Mouse (Mus musculus) inflammation-experienced regulatory T-cells, adult 6 months (primary cell): ENCODE data around the gene Kiss1r. TPM values are rescaled to one million over a fixed set of nuclear protein-coding genes. Genes with fewer than 3 reads are reported as not detected.

Experiments
- polyA plus RNA-seq, 3 experiments: library from polyadenylated mRNA; unstranded; fragments of 100-300 nt; shearing (Covaris generic); gene quantifications; one replicate each; pipeline ENCODE4 v1.2.1; 2017

Kiss1r gene
- polyA plus RNA-seq, 3 experiments from 2014 or later, result not detected

Other genes with a start within 250 kb of the Kiss1r start
- 10 to 100 TPM; 15.9 to 25.7 (median 17.5) TPM for gene Tpgs1, start 247.6 kb upstream of the Kiss1r start, polyA plus RNA-seq
- 10 to 100 TPM; 13.9 to 26.7 (median 20.5) TPM for gene Cdc34, start 234.8 kb upstream of the Kiss1r start, polyA plus RNA-seq
- 1 to 10 TPM in 1 of 3 experiments, under 1 TPM in 2; 0.62 to 3.2 (median 0.94) TPM for gene Gzmm, start 228.0 kb upstream of the Kiss1r start, polyA plus RNA-seq
- gene Bsg, start 212.5 kb upstream of the Kiss1r start, polyA plus RNA-seq, result 100 to 1,000 TPM; 116 to 152 (median 121) TPM
- not detected for gene Hcn2, start 200.3 kb upstream of the Kiss1r start, polyA plus RNA-seq
- gene Polrmt, start 170.4 kb upstream of the Kiss1r start, polyA plus RNA-seq, result 10 to 100 TPM; 10.6 to 19.2 (median 17.1) TPM
- gene Fgf22, start 161.9 kb upstream of the Kiss1r start, polyA plus RNA-seq, result under 1 TPM in 1 of 3 experiments, not detected in 2; 0.24 TPM
- gene Rnf126, start 150.0 kb upstream of the Kiss1r start, polyA plus RNA-seq, result 1 to 10 TPM; 2.1 to 2.8 (median 2.7) TPM
- gene Fstl3, start 139.7 kb upstream of the Kiss1r start, polyA plus RNA-seq, result 1 to 10 TPM in 1 of 3 experiments, under 1 TPM in 1, not detected in 1; 0.21 to 1.2 TPM
- gene Prss57, start 126.0 kb upstream of the Kiss1r start, polyA plus RNA-seq, result 1 to 10 TPM in 1 of 3 experiments, under 1 TPM in 1, not detected in 1; 0.57 to 1.1 TPM
- gene Palm, start 123.4 kb upstream of the Kiss1r start, polyA plus RNA-seq, result under 1 TPM in 1 of 3 experiments, not detected in 2; 0.43 TPM
- not detected for gene Misp, start 96.0 kb upstream of the Kiss1r start, polyA plus RNA-seq
- gene Ptbp1, start 62.5 kb upstream of the Kiss1r start, polyA plus RNA-seq, result 100 to 1,000 TPM in 2 of 3 experiments, 10 to 100 TPM in 1; 97.4 to 169 (median 149) TPM
- not detected for gene Prtn3, start 42.5 kb upstream of the Kiss1r start, polyA plus RNA-seq
- 1 to 10 TPM; 1.6 to 3.3 (median 2.2) TPM for gene Plppr3, start 42.3 kb upstream of the Kiss1r start, polyA plus RNA-seq
- not detected for gene Elane, start 30.7 kb upstream of the Kiss1r start, polyA plus RNA-seq
- not detected for gene Cfd, start 26.1 kb upstream of the Kiss1r start, polyA plus RNA-seq
- 1 to 10 TPM; 5.7 to 7.9 (median 7.1) TPM for gene Med16, start 8.0 kb upstream of the Kiss1r start, polyA plus RNA-seq
- 1 to 10 TPM in 1 of 3 experiments, not detected in 2; 5.5 TPM for gene Gm26602, start 6.1 kb upstream of the Kiss1r start, polyA plus RNA-seq
- 100 to 1,000 TPM in 1 of 3 experiments, 10 to 100 TPM in 2; 96.5 to 106 (median 96.9) TPM for gene R3hdm4, start 4.2 kb downstream of the Kiss1r start, polyA plus RNA-seq
- gene Arid3a, start 10.1 kb downstream of the Kiss1r start, polyA plus RNA-seq, result 1 to 10 TPM; 2.1 to 3.5 (median 2.4) TPM
- gene Wdr18, start 43.2 kb downstream of the Kiss1r start, polyA plus RNA-seq, result 10 to 100 TPM; 66.6 to 85.2 (median 74.2) TPM
- under 1 TPM in 2 of 3 experiments, not detected in 1; 0.16 to 0.20 TPM for gene Grin3b, start 53.7 kb downstream of the Kiss1r start, polyA plus RNA-seq
- gene Tmem259, start 67.4 kb downstream of the Kiss1r start, polyA plus RNA-seq, result 1 to 10 TPM; 2.0 to 2.5 (median 2.0) TPM
- 100 to 1,000 TPM; 672 to 989 (median 979) TPM for gene Cnn2, start 71.6 kb downstream of the Kiss1r start, polyA plus RNA-seq
- 10 to 100 TPM; 10.7 to 14.2 (median 13.3) TPM for gene Abca7, start 79.5 kb downstream of the Kiss1r start, polyA plus RNA-seq
- 100 to 1,000 TPM; 242 to 254 (median 251) TPM for gene Arhgap45, start 99.7 kb downstream of the Kiss1r start, polyA plus RNA-seq
- gene Polr2e, start 122.8 kb downstream of the Kiss1r start, polyA plus RNA-seq, result 100 to 1,000 TPM; 137 to 227 (median 211) TPM
- gene Gpx4, start 130.2 kb downstream of the Kiss1r start, polyA plus RNA-seq, result 100 to 1,000 TPM; 346 to 445 (median 381) TPM
- 10 to 100 TPM; 30.4 to 39.1 (median 32.6) TPM for gene Sbno2, start 188.6 kb downstream of the Kiss1r start, polyA plus RNA-seq
- gene Stk11, start 198.8 kb downstream of the Kiss1r start, polyA plus RNA-seq, result 10 to 100 TPM; 23.5 to 30.3 (median 25.5) TPM
- 100 to 1,000 TPM; 297 to 357 (median 299) TPM for gene Atp5d, start 221.7 kb downstream of the Kiss1r start, polyA plus RNA-seq
- 1 to 10 TPM in 2 of 3 experiments, under 1 TPM in 1; 0.60 to 2.3 (median 1.3) TPM for gene Cbarp, start 223.9 kb downstream of the Kiss1r start, polyA plus RNA-seq
- gene Midn, start 231.3 kb downstream of the Kiss1r start, polyA plus RNA-seq, result 1 to 10 TPM; 7.3 to 9.3 (median 7.5) TPM
- 100 to 1,000 TPM in 2 of 3 experiments, 10 to 100 TPM in 1; 84.2 to 255 (median 213) TPM for gene Cirbp, start 249.0 kb downstream of the Kiss1r start, polyA plus RNA-seq